Mouse (Mus musculus) CH12.LX (cell line): ENCODE measurements at regions not wholly inside any gene's neighbourhood (a gene's known extent, or its start where the extent isn't known, plus 50 kb on each side); places are given as distances from the start of the nearest gene placed in this dataset.

ENCODE experiments used
- CTCF ChIP-seq, 2 experiments: IDR thresholded peaks in 1 of 2; conservative IDR thresholded peaks in 1 of 2; 2 replicates each; pipeline ENCODE4 v1.5.1; 2011 to 2012; ENCODE audit warnings: low read depth in 2 of 2, low read length in 2 of 2, improper control_type of control experiment in 1 of 2, inconsistent platforms in 1 of 2, mild to moderate bottlenecking in 1 of 2, moderate library complexity in 1 of 2
- HCFC1 ChIP-seq: IDR thresholded peaks from 2 replicates; pipeline ENCODE4 v1.6.1; 2012; ENCODE audit warnings: low read depth, mild to moderate bottlenecking, inconsistent platforms, low read length, improper control_type of control experiment
- MAX ChIP-seq: IDR thresholded peaks from 2 replicates; pipeline ENCODE4 v1.6.1; 2011; ENCODE audit warnings: low read length, improper control_type of control experiment
- POLR2AphosphoS2 ChIP-seq: IDR thresholded peaks from 2 replicates; pipeline ENCODE4 v1.6.1; 2011; ENCODE audit warnings: low read depth, low read length, improper control_type of control experiment
- RCOR1 ChIP-seq: conservative IDR thresholded peaks from 2 replicates; pipeline ENCODE4 v1.6.1; 2012; ENCODE audit warnings: low read depth, mild to moderate bottlenecking, inconsistent platforms, low read length, improper control_type of control experiment

DNA sequence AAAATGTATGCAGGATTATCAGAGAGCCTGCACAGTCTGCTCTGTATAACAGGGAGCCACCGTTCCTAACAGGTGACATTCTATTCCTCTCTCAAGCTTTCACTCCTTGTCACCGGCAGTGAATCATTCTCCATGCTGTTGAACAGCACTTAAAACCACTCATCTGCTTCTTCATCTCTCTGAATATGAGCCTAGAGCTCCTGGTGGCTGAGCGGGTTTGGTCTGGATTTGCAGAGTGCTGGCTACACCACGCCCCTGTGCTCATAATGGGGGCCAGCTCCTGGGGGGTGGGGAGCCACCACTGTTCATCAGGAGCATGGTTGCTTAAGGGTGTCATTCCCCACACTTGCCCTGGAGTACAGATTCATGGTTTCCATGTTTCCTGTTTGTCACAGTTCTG is 207.0 kb downstream of the Rap2a start:
- TF ChIP-seq POLR2AphosphoS2 (no peak), RCOR1 (no peak), HCFC1 (no peak), CTCF (conservative IDR thresholded peaks at IDR 0.05 in 1 of 2, IDR thresholded peaks at IDR 0.05 in 1 of 2; ENCODE audit: low read depth in 2 of 2, low read length in 2 of 2) (no peak), MAX (no peak)
